Mouse (Mus musculus): ENCODE data around the gene Slc27a5.

DNA sequence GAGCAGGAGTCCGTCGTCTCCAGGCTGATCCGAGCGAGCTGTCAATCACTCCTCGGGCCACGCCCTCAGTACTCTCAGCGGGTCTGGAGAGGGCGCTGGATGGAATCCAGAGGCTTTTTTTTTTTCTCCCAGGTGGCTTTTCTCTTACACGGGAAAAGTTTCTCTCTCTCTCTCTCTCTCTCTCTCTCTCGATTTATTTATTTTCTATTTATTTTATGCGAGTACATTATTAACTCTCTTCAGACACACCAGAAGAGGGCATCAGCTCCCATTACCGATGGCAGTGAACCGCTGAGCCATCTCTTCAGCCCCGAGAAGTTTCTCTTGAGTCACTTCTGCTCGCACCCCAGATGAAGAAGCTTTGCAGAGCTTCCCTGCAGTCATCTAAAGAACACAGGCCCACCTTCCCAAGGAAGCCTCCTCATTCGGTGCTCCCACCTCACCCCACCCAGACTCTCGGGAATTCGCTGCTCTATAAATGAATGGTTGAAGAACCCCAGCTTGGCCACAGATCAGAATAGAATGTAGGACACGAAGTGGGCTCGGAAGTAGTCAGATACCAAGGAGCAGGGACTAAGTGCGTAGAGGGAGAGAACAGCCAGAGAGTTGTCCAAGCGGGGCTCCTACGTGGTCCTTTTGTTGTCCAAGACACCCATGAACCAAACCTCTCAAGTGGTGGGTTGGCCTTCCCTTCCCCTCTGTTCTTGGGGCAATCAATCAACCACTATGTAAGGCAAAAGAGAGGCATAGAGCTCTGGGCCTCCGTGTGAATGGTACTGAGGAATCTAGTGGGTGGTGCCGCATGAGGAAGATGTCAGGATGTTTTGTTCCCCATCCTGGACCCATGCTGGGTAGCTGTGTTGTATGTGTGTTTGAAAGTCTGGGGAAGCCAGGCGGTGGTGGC lies 12.3 kb upstream of the Slc27a5 start, which contains the start of gene Zbtb45:
- TF ChIP-seq CTCF (IDR thresholded peaks at IDR 0.05; ENCODE audit: low read depth) (no peak), EP300 (IDR thresholded peaks at IDR 0.05; ENCODE audit: low read depth) (no peak)

Data from heart, postnatal 0 days (tissue).